Mouse (Mus musculus) left cerebral cortex, adult 9 months (tissue): ENCODE measurements around the gene Sept12.
A peak's percentile ranks its signal among the peaks of the same experiment; 100 is the strongest.

Experiments
- DNase-seq, 2 experiments: peaks; one replicate each; pipeline ENCODE4 v3.0.0; 2022; ENCODE audit warnings: low spot score in 2 of 2

Sept12 gene

DNA sequence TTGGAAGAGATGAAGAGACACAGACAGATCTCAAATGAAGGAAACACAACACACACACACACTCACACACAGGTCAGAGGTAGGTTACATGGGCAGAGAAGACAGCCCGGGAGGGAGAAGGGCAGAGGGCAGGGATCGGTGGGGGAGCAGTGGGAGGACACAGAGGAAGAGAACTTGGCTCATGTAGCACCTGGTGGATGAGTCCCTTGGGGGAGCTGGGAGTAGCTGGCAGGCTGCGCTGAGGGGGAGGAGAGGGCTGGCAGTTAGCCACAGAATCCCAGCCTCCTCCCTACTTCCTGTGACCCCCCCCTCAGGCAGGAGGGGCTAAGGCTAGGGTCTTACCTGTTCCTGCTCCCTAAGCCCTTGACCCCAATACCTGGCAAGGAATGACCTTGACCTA lies at the start of gene Sept12:
Gene Sept12, minus strand, starts transcription at position 300 of the 400 bp plus-strand sequence.
- DNase-seq = no peak

DNA sequence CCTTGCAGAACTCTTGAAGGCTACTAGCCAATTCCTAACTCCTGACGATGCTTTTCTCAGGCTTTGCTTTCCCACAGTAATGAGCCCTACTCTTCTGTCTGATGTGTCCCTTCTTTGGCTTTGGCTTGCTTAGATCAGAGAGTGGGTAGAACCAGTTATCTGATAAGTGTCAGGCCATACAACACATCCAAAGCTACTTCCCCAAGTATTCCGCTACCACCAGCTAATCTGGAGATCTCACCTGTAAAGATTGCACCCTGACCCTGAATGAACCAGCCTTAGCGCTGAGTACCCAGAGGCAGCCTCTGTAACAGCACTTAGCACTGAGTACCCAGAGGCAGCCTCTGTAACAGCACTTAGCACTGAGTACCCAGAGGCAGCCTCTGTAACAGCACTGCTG lies 47.7 kb upstream of the Sept12 start:
- DNase-seq = no peak

DNA sequence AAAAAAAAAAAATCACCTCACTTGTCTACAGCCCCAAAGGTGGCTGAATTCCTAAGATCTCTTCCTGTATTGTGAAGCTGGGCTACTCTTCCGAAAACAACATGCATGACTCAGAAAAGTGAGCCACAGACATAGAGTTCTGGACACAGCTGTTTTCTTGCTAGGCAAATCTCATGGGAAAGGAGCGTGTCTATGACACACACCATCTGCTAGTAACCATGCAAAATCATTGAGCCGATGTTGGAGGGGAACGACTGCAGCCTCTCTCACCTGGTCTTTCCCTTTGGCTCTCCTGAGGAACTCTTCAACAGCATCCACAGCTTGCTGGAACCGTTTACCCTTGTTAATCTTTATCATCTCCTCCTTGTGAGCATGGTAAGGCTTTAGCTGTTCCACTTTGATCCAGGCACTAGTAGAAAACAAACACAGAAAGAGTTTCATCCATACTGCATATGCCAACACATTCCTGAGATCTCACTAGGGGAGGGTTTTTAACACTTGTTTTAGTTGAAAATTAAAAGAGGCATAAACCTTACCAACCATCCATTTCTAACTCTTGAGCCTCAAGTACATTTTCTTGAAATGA lies 39.1 kb upstream of the Sept12 start:
- no peak for DNase-seq

DNA sequence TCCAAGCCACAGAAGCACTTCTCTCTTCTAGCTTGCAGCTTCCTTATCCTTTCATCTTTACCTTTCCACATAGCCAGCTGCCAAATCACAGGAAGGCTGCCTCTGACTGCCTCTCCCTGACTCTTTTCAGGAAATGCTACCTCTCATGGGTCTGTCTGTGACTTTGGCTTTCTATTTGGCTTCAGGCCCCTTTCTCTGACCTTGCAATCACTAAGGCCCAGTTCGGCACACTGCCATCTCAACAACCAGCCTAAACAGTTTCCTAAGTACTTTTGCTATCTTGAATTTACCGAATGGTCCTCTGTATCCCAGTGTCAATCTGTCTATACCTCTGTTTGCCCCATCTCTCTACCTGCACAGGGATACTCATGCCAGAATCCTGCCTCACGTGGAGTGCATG lies 37.9 kb upstream of the Sept12 start:
- no peak for DNase-seq

DNA sequence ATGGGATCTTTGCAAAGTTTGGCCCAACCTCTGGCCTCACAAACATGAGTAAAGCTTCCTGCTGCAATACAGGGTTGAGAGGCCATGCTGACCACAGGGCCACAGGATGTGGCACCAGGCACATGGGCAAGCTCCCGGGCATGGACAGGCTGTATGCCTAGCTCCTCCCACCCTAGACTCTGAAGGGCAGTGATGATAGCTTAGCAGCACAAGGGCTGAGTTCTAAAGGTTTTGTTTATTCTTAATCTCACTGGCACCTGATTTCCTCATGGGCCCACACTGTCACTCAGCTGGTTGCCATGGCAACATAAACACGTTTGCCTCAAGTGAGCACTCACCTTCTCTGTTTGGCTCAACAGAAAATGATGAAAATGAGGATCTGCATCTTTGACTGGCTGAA lies 32.2 kb upstream of the Sept12 start:
- no peak for DNase-seq

DNA sequence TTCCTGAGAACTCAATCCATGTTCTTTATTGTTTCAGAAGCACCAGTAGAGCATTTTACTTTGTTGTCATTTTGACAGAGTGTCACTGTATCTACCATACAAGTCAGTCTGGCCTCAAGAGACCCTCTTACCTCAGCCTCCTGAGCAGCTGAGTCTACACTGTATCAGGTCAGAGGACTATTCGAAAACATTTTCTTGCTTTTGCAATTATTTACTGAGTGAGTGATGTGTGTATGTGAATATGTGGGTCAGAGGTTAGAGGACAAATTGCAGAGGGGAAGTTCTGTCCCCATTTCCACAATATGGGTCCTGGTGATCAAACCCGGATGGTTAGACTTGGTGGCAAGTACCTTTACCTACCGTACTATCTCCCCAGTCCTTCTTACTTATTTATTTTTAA lies 26.4 kb upstream of the Sept12 start:
- no peak for DNase-seq

DNA sequence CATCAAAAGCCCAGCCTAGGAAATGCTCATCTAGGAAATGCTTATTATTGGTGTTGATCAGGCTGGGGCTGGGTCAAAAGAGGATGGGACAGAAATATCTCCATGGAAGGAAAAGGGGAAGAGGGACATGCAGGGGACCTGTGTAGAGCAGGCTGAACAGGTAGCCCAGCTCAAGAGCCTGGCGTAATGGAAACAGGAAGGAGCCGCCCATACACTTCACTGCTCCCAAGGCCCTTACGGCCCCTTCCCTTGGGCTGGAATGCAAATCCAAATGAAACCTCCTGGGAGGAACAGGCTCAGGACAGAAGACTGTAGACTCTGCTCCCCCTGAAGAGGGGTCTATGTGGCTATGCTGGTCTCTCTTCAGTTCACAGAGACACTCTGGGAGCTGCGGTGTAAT lies 16.9 kb upstream of the Sept12 start:
- no peak for DNase-seq

DNA sequence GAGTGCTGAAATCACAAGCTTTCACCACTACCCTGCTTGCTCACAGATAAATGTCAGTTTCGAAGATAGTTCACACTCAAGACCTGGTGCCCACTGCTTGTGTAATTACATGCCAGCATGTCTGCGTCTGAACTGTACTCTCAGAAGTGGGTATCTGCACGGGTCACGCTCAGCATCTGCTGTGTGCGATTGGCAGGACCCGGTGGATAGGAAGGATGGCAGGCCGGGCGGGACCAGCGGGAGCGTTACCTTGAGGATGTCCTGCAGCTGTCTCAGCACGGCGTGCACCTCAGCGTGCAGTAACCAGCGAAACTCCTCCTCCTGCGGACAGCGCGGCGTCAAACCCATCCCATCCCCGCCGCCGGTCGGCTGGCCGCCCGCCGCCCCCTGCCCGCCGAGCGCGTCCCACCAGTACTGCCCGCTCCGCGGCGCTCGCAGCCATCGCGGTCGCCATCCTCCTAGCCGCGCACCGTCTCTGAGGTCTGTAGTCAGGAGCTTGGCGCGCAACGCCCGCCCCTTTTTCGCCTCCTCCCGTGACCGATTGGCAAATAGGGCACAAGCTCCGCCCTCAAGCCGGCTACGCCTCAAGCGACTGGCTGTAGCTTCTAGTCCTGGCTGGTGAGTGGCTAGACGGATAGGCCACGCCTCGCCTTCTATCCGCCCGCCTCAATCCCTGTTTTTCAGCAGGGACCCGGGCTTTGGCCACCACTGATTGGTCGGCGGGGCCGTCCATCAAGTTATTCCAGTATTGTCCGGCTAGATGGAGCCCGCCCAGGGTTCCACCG lies 15.6 kb upstream of the Sept12 start, which contains the start of gene Rogdi:
Gene Rogdi, minus strand, starts transcription at position 500 of the 785 bp plus-strand sequence.
- DNase-seq = peak; percentile 98 to 99

DNA sequence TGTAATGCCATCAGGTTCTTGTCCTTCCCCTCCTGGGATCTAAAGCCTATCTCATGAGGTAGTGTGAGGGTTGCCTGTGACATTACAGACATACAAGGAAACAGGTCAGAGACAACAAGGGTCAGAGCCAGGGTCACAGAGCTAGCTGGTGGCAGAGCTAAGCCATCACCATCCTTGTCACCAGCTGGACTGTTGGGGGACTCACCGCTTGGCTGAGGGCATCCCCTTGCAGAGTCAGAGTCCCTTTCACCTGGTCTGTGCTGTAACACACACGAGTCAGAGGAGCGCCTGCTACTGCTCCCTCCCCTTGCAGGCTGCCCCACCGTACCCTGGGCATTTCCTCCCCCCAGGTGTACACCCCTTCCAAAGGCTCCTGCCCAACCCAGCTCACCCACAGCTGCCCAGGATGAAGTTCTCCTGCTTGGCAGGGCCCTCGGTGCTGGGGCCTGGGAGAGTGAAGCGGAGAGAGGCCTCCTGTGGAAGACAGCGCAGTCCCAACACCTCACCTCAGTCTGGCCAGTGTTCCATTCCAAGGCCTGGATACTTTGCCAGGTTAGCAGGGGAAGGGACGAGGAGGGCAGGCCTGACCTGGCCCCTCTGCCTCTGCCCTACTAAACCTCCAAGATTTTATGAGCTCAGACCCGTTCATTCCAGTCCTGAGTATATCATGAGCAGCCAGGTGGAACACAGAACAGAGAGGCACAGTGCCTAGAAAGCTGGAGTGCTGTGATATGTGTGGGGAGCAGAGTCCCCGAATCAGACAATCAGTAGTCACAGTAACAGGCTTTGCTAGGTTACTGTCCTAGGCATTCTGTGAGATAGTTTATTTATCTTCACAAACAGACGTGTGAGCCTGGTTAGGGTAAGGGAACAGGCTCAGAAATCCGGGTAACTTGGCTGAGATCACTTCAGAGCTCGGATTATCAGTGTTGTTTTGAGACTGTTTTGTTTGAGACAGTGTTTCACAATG lies 14.7 kb upstream of the Sept12 start:
- DNase-seq = no peak

DNA sequence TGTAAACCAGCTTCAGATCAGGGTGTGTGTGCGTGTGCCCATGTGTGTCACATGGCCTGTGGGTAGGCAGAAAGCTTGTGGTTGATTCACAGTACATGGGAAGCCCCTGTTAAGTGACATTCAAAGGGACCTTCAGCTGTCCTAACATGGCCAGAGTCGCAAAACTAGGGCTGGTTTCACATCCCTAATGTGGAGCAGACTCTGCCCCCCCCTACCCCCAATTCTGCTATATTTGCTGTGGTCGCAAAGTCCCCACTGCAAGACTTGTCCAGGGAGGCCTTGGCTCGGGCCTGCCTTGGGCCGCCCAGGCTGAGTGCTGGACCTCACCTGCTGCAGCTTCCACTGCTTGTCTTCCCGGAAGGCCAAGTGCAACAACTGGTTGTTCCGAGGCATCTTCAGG lies 13.6 kb upstream of the Sept12 start:
- DNase-seq = no peak

DNA sequence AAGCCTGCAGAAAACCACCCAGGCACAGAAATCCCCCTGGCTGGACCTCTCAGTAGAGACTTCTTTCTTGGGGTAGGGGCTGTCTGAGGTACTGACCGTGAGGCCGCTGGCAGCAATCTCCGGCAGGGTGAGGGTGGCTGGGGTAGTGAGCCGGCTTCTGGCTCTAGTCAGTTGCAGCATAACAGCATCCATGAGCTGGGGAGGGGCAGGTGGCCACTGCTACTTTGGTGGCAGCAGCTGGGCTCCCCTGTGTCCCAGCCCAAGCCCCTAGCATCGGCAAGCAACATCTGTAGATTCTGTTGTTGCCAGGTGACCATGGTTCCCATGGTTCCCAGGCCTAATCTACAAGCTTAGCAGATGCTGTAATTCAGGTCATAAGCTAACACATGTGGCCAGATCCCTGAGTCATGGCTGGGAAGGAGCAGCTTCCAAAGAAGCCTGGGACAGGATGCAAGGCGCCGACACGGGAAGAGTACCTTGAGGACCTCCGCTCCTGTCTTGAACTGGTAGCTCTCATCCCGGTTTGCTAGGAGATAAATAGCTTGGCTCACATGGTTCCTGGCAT lies 12.8 kb upstream of the Sept12 start:
- DNase-seq = no peak

DNA sequence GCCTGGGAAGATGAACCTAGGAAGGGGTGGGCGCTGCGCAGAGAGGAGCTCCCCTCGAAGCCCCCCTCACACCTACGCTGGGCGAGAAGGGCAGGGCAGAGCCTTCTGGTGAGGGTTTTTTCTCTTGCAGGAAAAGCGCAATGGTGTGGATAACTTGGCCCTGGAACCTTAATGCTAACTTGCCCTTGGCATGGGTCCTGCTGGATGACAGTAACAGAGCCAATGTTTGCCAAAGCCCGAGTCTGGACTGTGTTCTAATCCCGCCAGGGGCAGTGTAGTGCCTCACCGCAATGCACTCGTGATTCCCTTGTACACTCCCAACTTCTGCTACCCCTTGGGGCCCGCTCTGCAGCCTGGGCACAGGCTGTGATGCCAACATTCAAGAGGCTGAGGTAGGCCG lies 10.4 kb upstream of the Sept12 start:
- no peak for DNase-seq

DNA sequence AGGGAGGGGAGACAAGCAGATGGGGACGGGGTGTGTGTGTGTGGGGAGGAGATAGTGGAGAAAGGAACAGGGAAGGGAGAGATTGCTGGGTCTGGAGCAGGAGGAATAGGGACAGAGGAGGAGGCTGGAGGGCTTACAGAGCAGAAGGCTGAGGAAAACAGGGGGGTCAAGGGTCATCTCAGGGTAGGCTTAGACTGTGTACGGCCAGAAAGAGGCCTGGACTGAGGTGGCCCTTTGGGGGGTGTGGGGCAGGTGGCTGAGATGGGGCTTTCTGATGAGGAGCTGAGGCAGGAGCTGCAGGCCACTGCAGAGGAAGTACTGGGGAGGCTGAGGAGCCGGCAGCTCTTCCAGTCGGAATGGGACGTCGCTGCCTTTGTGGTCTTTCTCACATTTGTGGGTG lies 9.8 kb upstream of the Sept12 start:
- DNase-seq = no peak

DNA sequence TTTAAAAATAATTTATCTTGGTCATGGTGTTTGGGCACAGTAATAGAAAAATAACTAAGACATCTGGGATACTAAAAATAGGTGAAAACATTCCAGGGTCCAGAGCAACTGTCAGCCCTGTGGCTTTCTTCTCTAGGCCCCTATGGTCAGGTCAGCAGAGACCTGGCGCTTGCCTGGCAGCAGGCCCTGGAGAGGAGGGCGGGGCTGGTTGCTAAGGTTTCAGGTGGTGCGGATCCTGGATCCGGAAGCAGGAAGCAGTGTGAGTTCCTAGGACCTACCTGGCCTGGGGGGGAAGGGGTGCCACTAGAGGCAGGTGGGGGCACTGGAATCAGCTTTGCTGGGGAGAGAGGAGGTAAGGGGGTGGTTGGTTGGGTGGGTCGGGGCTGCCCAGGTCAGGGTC lies 9.4 kb upstream of the Sept12 start, which contains the start of gene Smim22:
Gene Smim22, plus strand, starts transcription at position 222 of the 400 bp plus-strand sequence.
- no peak for DNase-seq

DNA sequence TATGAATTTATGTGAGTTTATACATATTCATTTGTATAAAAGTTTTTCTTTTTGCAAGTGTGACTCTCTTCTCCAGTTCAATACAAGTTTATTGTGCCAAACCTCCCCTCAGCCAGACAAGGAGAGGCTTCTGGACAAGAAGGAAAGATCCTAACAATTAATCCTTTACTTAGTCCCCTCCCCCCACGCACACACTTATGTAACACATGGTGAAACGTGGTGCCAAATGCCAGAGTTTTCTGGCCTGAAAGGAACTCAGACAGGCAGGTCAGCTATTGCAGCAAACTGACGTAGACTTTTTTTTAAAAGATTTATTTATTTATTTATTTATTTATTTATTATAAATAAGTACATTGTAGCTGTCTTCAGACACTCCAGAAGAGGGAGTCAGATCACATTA lies 3.0 kb upstream of the Sept12 start:
- DNase-seq = no peak

DNA sequence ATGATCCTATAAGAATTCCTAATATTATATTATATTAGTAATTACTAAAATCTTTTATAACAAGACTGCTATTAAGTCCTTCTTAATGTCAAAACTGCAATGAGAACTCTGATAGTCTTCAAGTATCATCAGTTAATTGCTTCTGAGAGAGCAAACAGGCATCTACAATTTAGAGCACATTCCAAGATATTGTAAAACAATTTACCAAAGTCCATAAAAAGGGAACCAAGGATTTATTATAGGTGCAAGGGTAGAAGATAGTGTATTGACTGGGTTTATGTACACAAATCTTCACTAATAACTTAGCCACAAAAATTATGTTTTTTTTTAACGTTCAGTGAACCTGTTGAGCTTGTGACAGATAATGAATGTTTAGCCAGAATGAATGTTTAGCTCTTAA lies 1.3 kb upstream of the Sept12 start:
- no peak for DNase-seq

DNA sequence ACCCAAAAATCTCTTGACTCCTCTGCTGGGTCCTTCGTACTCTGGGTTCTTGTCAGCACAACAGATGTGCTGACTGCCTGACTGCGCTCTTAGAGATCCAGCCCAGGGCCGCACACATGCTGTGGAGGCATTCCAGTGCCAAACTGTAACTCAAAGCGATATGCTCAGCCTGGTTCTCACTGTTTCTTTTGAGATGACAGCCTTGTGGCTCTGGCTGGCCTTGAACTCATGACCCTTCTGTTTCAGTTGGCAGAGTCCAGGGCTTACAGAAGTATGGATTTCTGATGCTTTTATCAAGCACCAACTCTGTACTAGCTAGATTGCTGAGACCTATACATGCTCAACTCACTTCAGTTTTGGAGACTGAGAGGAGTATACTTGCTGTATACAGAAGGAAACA lies 4.4 kb downstream of the Sept12 start:
- DNase-seq = no peak

DNA sequence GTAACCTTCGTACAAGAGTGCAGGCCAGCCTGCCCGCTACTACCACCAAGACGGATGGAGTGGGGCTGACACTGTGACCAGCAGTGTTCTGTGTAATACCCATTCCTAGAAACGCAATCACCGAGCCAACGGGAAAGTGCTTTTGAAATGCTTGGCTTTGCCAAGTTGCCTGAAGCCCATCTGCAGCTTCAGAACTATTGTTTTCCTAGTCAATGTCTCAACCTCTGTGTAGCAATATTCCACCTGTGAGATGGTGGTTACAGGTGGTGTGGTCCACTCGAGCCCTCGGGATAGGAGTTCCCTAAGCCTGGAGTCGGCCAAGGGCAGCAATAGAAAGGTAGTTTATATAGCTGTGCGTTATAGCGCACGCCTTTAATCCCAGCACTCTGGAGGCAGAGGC lies 12.9 kb downstream of the Sept12 start:
- DNase-seq = no peak

DNA sequence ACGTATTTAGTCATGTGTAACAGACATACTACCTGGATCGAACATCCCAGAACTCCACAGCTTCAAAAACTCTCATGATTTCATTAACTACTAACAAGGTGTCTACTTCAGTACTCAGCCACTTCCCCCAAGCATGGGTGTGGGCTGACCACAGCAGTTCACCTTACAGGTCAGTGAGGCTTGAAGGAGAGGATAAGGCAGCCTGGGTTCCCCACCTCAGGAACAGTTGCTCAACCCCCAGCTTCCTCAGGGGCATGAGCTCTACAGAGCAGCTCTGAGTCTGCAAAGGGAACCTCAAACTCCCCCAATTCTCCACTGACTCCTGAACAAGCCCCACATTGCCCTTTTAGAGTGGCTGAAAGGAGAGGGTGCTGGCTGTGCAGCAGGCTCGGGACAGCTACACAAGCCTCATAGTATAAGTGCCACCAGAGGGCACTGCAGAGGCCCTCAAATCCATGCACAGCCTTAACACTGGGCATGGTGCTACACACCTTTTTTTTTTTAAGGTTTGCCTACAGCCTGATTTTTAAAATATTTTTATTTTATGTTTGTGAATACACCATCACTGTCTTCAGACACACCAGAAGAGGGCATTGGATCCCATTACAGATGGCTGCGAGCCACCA lies 17.8 kb downstream of the Sept12 start:
- DNase-seq = no peak

DNA sequence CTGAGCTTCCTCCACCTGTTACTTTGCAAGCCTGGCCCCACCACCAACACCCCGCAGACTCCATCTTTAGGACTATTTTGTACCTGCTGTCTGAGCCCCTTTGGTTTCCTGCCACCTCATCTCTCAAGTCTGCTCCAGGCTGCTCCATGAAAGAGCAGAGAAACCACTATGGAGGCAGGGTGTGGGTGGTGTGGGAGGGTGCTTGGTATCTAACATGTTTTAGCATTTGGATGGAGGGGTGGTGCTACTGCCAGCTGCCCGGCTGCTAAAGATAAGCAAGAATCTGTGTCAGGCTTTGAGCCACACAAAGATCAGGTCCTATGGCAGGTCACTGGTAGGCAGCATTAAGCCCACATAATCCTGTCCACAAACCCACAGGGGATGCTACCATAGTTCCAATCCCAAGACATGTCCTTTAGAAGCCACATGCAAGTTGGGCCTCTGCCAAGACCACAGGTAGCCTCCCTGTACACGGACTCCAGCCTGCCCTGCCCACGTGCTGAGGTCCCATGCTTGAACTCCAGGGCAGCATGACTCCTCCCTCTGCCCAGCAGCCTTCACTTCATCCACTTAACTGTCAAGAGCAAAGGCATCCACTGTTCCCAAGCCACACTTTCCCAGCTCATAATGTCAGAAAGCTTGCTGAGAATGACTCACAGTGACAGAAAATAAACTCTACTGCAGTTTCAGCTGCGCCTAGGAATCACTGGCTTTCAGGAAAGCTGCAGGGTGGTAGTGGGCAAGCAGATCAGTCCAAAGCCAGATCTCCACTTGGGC lies 19.2 kb downstream of the Sept12 start:
- peak in 1 of 2 experiments; percentile 47 for DNase-seq

DNA sequence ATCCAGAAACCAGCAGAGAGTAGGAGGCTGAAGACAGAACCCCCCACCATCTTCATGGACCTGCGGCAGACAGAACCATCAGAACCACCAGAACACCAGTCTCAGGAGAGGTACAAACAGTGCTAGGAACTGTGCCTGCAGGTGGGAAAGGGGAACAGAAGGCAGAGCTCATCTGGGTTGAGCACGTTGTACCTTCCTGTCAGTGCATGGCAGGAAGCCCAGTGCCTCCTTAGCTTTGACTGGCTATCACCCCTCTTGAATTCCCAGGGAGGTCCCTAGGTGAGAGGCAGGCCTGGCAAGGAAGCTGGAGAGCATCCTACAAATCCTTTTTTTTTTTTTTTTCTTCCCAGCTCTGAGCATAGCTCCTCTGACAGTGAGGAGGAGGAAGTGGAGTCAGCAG lies 21.5 kb downstream of the Sept12 start:
- peak in 1 of 2 experiments; percentile 52 for DNase-seq
